Mouse (Mus musculus) brain, embryonic 14.5 days (tissue): ENCODE measurements at regions not wholly inside any gene's neighbourhood (a gene's known extent, or its start where the extent isn't known, plus 50 kb on each side); places are given as distances from the start of the nearest gene placed in this dataset.

ENCODE experiments used
- CTCF ChIP-seq: fragments of 200-500 bp; IDR thresholded peaks from 2 replicates; pipeline ENCODE4 v1.5.1; 2012; ENCODE audit warnings: inconsistent platforms, mild to moderate bottlenecking, moderate library complexity, borderline replicate concordance; ENCODE audit not compliant: insufficient read depth, insufficient read length; ENCODE audit errors: extremely low read depth
- POLR2A ChIP-seq: fragments of 200-500 bp; IDR thresholded peaks from 2 replicates; pipeline ENCODE4 v1.6.1; 2012; ENCODE audit warnings: mild to moderate bottlenecking, inconsistent platforms, borderline replicate concordance; ENCODE audit not compliant: poor library complexity, insufficient read depth, insufficient read length, severe bottlenecking; ENCODE audit errors: extremely low read depth

DNA sequence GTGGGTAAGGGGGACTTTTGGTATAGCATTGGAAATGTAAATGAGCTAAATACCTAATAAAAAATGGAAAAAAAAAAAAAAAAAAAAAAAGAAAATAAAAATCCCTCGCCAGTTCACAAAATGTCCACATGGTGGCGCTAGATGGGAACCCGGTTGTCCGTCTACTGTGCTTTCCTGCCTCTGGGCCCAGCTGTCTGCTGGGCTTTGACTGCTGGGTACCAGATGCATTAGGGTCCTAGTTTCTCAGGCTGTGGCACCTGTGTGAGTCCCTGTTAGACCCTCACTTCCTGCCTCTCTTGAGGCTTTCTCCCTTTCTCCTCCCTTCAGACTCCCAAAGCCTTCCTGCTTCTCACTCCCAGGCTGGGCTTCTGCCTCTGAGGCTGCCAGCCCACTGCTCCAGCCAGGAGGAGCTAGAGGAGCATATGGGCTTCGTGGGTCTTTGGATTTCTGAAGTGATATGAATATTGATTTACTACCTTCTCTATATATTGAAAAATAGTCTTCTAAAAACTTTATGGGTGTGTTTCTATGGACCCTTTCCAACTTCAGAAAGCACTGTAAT is 145.7 kb upstream of the Syt6 start:
- TF ChIP-seq CTCF (peak; percentile 57; the same call in 1 of the 2 replicates), POLR2A (no peak)
